Mouse (Mus musculus) right cerebral cortex, postnatal 36 days (tissue): ENCODE results near the gene Bhlhe40.

Experiments used
- DNase-seq, 2 experiments: peaks; one replicate each; pipeline ENCODE4 v3.0.0; 2022; ENCODE audit warnings: low spot score in 2 of 2, mixed read lengths in 1 of 2

Bhlhe40 gene

DNA sequence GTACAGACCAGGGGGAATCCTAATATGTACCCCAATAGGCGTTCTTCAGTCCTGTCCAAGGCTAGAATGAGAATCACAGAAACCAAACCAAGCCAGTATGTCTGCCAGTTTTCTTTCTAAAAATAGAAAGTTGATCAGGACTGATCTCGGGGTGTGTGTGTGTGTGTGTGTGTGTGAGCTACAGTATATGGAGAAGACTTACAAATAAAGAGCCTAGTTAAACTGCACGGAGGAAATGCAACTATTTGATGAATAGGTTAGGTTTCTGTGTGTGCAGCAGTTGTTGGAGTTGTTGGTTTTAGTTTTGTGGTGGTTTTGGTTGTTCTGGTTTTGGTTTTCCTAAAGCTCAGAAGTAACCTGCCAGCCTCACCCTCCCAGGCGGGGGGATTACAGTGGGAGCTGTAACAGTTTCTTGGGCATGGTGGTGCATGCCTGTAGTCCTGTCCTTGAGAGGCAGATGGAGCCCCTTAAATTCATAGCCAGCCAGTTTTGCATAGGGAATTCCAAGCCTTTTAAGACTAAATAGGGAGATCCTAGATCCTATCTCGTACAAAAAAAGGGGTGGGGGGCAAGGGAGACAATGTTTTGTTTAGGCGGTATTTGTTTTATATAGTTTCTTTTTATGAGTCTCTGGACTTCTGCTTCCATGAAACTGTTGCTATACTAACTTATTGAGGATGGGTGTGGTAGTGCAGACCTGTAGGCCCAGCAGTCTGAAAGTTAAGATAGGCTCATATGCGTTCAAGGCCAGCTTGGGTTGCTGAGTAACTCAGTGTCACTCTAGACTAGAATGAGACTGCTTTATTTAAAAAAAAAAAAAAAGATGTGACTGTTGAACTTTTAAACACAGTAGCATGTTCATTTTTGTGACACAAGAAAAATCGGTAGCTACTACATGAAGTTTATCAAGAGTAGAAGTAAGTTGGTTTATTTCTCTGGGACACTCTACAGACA is 3.1 kb downstream of the Bhlhe40 start:
- DNase-seq, result no peak

DNA sequence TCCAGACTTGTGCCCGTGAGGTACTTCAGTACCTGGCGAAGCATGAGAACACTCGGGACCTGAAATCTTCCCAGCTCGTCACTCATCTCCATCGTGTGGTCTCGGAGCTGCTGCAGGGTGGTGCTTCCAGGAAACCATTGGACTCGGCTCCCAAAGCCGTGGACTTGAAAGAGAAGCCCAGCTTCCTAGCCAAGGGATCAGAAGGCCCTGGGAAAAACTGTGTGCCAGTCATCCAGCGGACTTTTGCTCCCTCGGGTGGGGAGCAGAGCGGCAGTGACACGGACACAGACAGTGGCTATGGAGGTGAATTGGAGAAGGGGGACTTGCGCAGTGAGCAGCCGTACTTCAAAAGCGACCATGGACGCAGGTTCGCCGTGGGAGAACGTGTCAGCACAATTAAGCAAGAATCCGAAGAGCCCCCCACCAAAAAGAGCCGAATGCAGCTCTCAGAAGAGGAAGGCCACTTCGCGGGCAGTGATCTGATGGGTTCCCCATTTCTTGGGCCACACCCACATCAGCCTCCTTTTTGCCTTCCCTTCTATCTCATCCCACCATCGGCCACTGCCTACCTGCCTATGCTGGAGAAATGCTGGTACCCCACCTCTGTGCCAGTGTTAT is 4.2 kb downstream of the Bhlhe40 start:
- DNase-seq, result no peak

DNA sequence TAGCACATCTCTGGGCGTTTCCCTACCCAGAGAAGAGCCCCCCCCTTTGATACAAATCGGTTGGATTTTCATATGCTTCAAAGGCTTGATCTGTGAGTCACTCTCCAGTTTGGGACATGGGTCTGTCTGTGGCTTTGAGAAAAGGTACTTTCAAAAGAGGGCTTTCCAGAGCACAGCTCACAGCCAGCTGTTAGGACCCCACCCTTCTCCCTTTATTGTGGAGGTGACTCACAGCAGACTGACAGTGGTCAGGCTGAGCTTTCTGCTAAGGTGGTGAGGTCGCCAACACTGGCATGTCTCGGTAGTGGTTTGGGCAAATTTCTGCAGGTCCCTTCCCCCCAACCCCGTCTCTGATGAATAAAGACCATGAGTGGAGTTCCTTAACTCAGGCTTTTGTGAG is 5.2 kb downstream of the Bhlhe40 start:
- no peak for DNase-seq

DNA sequence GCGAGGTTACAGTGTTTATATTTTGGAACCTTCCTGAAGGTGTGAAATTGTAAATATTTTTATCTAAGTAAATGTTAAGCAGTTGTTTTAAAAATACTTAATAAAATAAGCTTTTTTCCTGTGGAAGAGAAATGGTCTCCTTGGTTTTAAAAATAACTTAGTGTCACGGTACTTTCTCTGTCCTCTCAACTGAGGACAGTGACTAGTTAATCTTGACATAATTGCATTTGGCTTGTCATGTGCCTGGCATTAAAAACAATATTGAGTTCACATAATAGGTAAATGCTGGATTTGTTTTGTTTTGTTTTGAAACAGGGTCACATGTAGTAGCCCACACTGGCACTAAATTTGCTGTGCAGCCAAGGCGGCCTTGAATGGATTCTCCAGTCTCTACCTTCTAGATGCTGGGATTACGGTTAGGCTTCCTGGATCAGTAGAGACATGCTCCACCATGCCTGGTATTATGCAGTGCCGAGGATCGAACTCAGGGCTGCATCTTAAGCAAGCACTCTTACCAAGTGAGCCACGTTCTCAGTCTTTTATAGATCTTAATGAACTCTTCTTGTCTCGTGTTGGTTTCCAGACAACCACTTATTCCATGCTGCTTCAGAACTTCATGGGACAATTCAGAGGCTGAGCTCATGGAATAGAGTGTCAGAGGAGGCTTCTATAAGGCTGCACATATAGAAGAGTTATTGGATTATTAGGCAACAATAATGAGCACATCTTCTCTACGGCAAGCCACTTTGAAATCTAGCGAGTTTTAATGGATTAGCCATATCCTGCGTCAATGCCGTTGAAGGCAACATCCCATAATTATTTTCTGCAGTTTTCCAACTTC is 6.4 kb downstream of the Bhlhe40 start:
- no peak for DNase-seq

DNA sequence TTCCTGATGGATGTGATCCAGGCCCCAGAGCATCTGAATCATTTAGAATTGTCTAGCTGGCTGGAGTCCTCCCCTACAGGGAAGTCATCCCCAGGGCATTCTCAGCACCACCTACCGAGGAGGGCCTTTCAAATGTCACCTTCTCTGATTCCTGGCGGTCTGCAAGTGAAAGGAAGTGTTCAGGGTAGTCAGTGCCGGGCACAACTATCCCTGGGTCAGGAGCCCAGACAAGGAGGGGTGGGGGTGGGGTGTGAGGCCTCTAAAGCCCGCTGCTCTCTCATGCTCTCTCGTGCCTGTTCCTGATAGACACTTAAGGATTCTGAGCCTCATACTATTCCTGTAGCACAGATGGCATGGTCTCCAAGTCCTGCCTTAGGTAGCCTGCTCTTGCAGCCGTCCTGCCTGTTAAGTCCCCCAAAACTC is 7.2 kb downstream of the Bhlhe40 start:
- DNase-seq, result no peak

DNA sequence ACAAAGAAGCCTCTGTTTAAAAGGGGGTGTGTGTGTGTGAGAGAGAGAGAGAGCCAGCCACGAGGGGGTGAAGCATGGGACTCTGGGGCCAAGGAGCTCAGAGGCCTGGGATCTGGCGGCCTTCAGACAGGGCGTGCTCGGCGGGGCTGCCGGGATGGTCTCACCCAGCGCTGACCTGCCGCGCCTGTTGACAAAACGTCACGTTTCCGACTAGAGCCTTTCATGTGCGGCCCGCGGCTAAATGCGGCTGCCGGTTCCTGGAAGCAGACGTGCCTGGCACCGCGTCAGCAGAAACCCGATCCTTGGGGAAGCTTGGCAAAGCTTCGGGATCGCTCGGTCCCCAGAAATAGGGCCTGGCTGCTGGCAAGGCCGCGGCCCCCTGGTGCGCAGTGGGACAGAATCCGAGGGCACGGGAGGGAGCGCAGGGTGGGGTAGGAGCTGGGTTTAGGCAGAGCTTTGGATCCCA is 7.9 kb downstream of the Bhlhe40 start:
- DNase-seq, result peak; percentile 79

DNA sequence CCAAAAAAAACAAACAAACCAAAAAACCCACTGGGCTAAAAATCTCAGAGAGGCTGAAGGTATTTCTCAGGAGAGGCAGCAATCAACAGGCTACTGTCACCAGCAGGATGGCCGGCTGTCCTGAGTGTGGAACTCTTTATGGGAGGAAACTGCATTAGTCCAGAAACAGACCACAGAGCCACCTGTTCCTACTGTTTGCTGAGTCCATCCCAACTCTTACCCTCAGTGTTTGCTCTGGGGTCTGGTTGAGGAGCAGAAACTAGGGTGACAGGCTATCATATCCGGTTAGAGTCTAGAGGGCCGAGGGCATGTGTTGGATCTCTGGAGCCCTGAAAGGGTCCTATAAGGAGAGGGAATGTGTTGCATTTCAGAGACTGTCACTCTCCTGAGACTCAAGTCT is 9.8 kb downstream of the Bhlhe40 start:
- no peak for DNase-seq

DNA sequence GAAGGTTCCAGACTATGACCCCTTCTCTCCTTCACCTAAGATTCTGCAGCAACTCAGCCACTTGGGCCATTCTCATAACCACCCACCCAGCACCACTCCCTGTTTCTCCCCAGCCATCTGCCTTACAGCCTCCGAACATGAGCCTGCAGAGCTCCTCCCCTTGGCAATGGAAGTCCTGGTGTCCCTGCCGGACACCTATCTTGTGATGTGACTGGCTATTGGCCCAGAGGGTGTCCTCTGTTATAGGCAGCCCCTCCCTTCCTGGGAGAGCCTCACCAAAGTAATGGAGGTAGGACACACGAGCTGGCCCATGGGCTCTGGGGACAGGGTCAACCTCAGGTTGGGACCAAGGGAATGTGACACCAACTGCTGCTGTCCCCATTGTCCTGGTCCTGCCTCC is 10.4 kb downstream of the Bhlhe40 start:
- DNase-seq, result no peak

DNA sequence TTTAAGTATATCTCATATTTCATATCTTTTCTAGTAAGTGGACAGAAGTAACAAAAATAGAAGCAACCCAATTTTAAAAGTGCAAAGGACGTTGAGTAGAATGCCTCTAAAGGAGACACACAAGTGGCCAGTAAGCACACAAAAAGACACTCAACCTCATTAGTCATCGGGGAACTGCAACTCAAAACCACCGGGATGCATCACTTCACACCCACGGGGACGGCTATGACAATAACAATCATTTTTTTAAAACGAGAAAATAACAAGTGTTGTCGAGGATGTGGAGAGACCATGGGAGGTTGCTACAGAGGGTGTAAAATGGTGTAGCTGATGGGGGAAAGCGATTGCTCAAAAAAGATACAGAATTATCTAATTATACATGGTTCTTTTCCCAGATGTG is 11.7 kb downstream of the Bhlhe40 start:
- DNase-seq, result no peak

DNA sequence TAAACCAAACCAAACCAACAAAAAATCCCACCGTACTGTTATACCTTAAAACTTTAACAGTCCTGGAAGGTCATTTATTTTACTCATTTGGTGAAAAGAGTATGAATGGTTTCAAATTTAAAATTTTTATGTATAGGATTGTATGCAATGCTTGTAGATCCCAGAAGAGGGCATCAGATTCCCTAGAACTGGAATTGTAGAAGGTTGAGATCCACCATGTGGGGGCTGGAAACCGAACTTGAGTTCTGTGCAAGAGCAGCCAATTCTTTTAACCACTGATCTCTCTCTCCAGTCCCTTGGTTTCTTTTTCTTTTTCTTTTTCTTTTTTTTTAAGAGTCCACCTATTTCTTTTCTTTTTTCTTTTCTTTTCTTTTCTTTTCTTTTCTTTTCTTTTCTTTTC is 13.8 kb downstream of the Bhlhe40 start:
- no peak for DNase-seq

DNA sequence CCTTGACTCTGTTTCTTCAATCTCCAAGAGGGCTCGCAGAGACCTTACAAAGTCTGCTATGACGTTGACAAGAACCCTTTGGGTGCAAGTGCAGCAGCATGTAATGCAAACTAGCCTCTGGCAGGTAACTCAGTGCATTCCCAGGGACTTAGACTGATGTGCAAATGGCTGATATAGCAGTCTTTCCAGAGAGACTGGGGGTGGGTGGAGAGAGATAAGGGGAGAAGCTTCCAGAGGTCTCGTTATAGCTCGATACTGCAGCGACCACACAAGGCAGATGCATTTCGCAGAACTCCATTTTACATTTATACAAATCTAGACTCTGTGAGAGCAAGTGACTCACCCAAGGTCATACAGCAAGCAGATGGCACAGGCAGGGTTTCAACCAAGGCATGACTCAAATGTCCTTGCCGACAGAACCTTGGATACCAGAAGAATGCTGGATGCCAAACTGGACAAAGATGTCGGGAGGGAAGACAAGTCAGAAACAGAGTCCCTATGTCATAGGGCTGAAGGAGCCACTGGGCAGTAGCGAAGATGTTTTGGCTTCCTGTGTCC is 16.4 kb downstream of the Bhlhe40 start:
- DNase-seq, result no peak

DNA sequence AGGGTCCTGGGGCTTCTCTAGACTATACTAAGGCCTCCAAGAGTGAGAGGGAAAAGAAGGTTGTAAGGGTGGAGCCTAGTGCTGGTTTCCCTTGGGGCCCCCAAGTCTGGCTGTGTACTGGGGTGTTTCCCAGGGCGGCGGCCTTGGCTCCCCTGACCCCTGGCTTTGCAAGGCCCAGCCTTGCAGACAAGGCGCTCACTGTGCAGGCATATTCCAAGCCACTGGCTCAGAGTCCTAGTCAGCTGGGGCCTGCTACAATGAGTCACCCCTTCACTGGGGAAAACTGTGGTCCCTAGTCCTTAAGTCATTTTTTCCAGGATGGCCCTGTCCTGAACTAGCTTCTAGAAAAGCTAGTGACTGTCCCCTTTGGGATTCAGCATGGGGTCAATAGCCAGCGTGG is 17.3 kb downstream of the Bhlhe40 start:
- DNase-seq, result no peak

DNA sequence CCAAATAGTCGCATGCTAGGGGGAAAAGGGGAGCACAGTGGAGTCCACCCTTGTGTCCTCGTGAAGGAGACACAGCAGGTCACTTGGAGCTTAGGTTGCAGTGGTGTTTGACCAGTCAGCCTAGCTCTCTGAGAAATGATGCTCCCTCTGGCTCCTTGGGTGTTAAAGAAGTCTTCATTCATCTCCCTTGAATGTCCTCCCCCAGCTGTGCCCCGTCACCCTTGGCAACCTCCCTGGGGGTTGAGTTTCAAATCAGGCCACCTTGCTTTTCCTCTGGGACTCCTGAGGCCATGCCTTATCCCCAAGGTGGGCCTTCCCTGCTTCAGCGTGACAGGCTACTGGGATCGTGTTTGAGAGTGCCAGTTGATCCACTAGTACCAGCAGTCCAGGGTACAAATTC is 17.8 kb downstream of the Bhlhe40 start:
- DNase-seq, result no peak

DNA sequence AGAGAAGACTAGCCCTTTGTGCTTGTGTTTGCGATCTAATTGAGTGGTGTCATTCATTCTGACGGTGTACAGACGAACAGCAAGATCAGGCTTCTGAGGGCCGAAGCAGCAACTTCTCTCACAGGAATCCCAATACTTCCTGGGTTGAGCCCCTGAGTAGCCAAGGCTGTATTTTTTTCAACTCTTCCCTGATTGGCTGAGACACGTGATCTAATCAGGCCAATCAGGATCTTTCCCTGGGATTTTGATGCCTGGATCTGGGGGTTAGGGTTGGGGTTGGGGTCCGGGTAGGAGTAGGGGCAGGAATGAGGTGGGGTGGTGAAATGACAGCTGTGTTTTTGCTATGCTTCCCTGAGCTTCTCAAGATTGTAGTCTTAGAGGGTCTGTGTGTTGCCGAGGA is 20.1 kb downstream of the Bhlhe40 start:
- DNase-seq, result no peak

DNA sequence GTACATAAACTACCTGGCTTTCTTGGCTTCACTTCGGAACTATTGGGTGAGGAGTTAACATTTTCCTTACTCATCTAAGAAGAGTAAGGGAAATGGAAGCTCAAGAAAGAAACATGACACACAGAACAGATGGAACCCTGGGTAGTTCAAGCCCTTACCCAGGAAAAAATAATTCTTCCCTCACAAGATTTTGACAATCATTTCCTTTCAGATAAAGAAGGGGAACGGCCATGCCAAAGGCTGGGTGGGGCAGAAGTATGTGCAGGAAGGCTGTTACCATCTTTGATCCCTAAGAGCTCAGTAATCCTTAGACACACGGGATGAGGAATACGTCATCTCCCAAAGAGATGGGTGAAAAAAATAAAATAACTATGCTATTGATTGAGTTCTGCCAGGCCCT is 20.7 kb downstream of the Bhlhe40 start:
- no peak for DNase-seq

DNA sequence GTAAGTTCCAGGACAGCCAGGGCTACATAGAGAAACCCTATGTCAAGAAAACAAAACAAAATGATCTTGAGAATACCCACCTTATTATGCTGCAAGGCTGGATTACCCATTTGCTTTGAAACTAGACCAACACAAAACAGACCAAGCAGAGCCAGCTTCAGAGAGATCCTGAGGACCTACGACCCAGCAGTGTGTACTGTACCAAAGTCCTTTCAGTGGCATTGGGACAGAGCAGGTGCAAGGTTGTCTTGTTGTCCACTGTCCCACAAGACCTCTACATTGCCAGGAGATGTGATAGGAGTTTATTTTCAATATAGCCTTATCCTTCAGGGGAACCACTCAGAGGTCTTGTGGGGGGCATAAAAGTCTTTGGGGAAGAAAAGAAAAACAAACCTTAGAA is 22.7 kb downstream of the Bhlhe40 start:
- no peak for DNase-seq

DNA sequence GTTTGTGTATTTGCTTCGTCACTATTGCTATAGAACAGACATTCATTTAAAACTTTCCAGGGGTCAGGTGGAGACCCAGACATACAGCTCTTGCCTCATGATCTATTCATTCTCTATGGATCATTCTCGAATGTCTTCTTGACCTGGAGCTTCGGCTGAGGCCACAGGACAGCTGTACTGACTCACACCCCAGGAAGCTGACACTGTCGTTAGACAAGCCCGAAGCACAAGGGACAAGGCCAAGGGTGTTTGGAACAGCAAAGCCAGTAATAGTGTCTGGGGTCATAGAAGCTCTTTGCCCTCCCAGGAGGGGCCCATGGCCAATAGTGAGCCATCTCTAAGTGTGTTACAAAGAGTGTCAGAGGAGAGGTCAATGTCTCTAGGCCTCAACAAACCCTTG is 24.0 kb downstream of the Bhlhe40 start:
- DNase-seq, result no peak

DNA sequence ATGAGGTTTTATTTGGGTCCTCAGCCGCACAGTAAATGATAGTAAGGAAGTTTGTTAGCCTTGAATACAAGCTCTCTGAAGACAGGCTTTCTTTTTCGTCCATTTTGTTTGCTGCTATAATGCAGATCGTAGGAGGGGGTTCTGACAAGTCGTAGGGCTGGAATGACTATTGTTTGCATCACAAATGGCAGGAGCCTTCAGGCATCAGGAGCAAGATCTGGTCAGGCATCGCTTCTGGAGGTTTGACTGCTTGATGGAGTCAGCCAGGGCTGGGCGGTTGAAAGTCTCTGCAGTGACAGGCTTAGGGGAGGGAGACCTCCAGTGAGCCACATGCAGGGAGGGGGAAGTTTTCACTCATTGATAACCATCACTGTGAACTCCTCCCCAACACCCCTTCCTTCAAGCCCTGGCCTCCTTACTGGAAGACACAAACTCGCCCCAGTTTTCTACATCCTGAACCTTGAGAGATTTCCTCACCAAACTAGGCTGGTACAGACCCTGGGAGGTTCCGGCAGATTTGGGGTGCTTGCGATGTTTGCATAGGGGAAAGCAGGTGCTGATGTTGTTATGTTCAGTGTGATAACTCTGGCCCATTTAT is 25.4 kb downstream of the Bhlhe40 start:
- no peak for DNase-seq

DNA sequence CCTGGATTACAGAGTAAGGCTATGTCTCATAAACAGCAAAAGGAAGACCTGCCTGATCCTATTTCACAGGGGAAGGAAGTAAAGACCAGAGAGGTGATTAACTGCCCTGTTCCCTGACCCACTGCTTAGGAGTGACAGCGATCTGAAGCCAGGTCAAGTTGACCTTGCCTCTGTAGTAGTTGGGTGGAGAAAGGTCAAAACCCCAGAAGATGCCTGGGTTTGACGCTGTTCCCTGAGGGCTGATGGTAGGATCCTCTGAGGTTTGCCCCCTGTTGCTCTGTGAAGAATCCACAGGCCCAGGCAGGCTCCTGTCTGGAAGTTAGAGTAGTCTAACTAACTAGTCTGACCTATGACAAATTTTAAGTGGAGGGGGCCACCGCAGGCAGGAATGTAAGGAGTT is 26.5 kb downstream of the Bhlhe40 start:
- no peak for DNase-seq

DNA sequence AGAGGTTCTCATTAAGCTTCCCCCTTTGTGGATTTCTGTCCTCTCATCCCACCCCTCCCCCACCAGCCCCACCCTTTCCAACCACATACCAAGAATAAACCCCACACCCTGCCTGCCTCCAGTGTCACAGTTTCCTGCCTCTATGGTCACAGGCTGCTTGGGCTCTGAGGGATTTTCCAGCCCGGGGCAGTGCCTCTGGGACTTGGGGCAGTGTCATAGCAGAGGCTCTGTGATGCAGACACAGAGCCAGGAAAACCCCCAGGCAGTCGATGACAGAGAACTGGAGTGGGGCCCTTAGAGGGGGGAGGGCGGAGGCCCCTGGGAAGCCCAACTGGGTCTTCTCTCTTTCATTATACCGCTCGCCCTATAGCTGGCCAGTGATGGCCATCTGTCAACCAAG is 27.9 kb downstream of the Bhlhe40 start:
- DNase-seq, result no peak

DNA sequence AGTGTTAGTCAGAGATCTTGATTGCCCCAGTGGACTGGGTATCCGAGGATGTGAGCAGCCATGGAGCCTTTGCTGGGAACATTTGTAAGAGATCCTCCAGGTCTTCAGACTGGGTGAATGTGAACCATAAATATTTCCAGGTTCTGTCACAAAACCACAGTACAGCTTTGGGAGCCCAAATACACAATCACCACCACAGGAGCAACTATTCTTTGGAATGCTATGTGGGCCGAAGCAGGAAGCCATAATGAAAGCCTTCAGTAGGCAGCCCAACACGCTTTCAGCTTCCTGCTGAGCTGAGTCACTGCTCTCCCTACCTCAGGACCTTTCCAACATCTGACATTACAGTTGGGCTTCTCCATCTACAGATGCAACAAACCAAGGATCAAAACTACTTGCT is 32.6 kb downstream of the Bhlhe40 start:
- DNase-seq, result no peak
